Mouse (Mus musculus): Measurements from ENCODE around the gene Tstd2. TPM values are rescaled to one million over a fixed set of nuclear protein-coding genes. Genes with fewer than 3 reads are reported as not detected.

The Tstd2 gene
- total and polyA plus RNA-seq, 3 experiments = 27.8 to 30.1 TPM; not detected in 1

GRCm38 (mm10) chr4:46126541-46126940 is 12.0 kb downstream of the Tstd2 start (continued):
- no peak for TF ChIP-seq POLR2A (IDR thresholded peaks at IDR 0.05; ENCODE audit: control insufficient read depth in 1 of 2, insufficient read depth in 1 of 2, low read depth in 1 of 2, low read length in 2 of 2, poor library complexity in 1 of 2)
- TF ChIP-seq TBP (IDR thresholded peaks at IDR 0.05; ENCODE audit: low read depth, low read length) = no peak
- TF ChIP-seq ETS1 (IDR thresholded peaks at IDR 0.05; ENCODE audit: low read depth, low read length) = no peak
- TF ChIP-seq MYB (IDR thresholded peaks at IDR 0.05; ENCODE audit: low read depth, low read length) = no peak
- TF ChIP-seq USF2 (IDR thresholded peaks at IDR 0.05; ENCODE audit: borderline replicate concordance in 1 of 2, insufficient read depth in 1 of 2, low read depth in 1 of 2, low read length in 2 of 2) = no peak
- 0 out of 2 replicates have a peak, but pooled peaks have one; percentile 30 for TF ChIP-seq MYC (IDR thresholded peaks at IDR 0.05; ENCODE audit: low read depth, low read length)
- TF ChIP-seq SIN3A (IDR thresholded peaks at IDR 0.05; ENCODE audit: low read length) = peak; percentile 32; the same call in 1 of the 2 replicates
- TF ChIP-seq POLR2AphosphoS2 (IDR thresholded peaks at IDR 0.05; ENCODE audit: low read length) = no peak
- no peak for TF ChIP-seq ZMIZ1 (IDR thresholded peaks at IDR 0.05; ENCODE audit: low read depth, low read length)
- TF ChIP-seq ZC3H11A (IDR thresholded peaks at IDR 0.05; ENCODE audit: low read depth, low read length) = peak; percentile 88
- TF ChIP-seq CTCF (IDR thresholded peaks at IDR 0.05 in 2 of 3, conservative IDR thresholded peaks at IDR 0.05 in 1 of 3; ENCODE audit: control insufficient read depth in 1 of 3, insufficient read depth in 1 of 3, low read depth in 2 of 3, low read length in 3 of 3, poor library complexity in 1 of 3, severe bottlenecking in 1 of 3) = peak; percentile 88 to 96 (median 96)
- no peak for TF ChIP-seq GABPA (IDR thresholded peaks at IDR 0.05; ENCODE audit: low read depth, low read length)

- no peak overlapping the region for H3K9ac ChIP-seq (ENCODE audit: control insufficient read depth, low read depth, low read length, poor library complexity, severe bottlenecking)
- peaks cover 0 to 21% of the 10 kb centered on the region in 2 experiments; a peak in 2 of 4 replicates for H3K36me3 ChIP-seq (ENCODE audit: control insufficient read depth in 1 of 2, insufficient read depth in 2 of 2, low read length in 2 of 2)
- no peaks in the 10 kb centered on the region for H3K27me3 ChIP-seq (ENCODE audit: control insufficient read depth in 1 of 2, insufficient read depth in 2 of 2, low read length in 2 of 2)
- no peaks in the 10 kb centered on the region for H3K79me2 ChIP-seq (ENCODE audit: control insufficient read depth, insufficient read depth, low read length, poor library complexity)
- H3K9me3 ChIP-seq (replicated peaks; ENCODE audit: insufficient read depth, low read length) = no peaks in the 10 kb centered on the region
- H3K4me3 ChIP-seq (ENCODE audit: control insufficient read depth in 1 of 2, insufficient read depth in 1 of 2, low read depth in 2 of 2, low read length in 2 of 2) = no peak overlapping the region
- H3K27ac ChIP-seq (ENCODE audit: control insufficient read depth, low read depth, low read length) = no peak overlapping the region
- TF ChIP-seq CHD2 (IDR thresholded peaks at IDR 0.05; ENCODE audit: low read length) (no peak), MXI1 (IDR thresholded peaks at IDR 0.05; ENCODE audit: low read depth, low read length) (no peak), ZKSCAN1 (IDR thresholded peaks at IDR 0.05; ENCODE audit: low read depth, low read length) (no peak), POLR2AphosphoS2 (IDR thresholded peaks at IDR 0.05; ENCODE audit: low read length) (no peak), MEF2A (IDR thresholded peaks at IDR 0.05; ENCODE audit: extremely low read depth, insufficient replicate concordance, low read depth, low read length, poor library complexity, severe bottlenecking) (no peak), E2F4 (IDR thresholded peaks at IDR 0.05; ENCODE audit: borderline replicate concordance, low read depth, low read length) (no peak), ZMIZ1 (IDR thresholded peaks at IDR 0.05; ENCODE audit: low read depth, low read length) (no peak), KAT2A (conservative IDR thresholded peaks at IDR 0.05; ENCODE audit: low read depth, low read length) (no peak), MYC (IDR thresholded peaks at IDR 0.05; ENCODE audit: low read depth, low read length) (no peak), BHLHE40 (IDR thresholded peaks at IDR 0.05; ENCODE audit: borderline replicate concordance, low read depth, low read length) (no peak)
- no peak for DNase-seq (ENCODE audit: low read depth, low spot score)
- no peaks in the 10 kb centered on the region for H3K4me1 ChIP-seq (ENCODE audit: control insufficient read depth in 1 of 2, insufficient read depth in 2 of 2, low read length in 2 of 2)
These were observed 15.1 kb downstream of the Tstd2 start for GRCm38 (mm10) chr4:46123358-46123757.

All from MEL (cell line).